Mouse (Mus musculus) stomach, postnatal 0 days (tissue): Measurements from ENCODE around the gene Kdm4d. TPM values are rescaled to one million over a fixed set of nuclear protein-coding genes. Genes with fewer than 3 reads are reported as not detected.

Source experiments
- ATAC-seq: fragments of 200-750 bp; cut with Nextera tagmentation; 2 replicates; pipeline ENCODE4 v1.8.0; 2017; ENCODE audit not compliant: low FRiP score, low TSS enrichment
- DNase-seq: peaks from one replicate; pipeline ENCODE4 v3.0.0-alpha.2; 2016; ENCODE audit warnings: low spot score
- H3K27ac ChIP-seq: fragments of 300-500 bp; sonication (generic); replicated peaks from 2 replicates; pipeline ENCODE4 v1.5.1; 2014; ENCODE audit warnings: mild to moderate bottlenecking, control low read depth
- H3K27me3 ChIP-seq: fragments of 300-500 bp; sonication (generic); 2 replicates; pipeline ENCODE4 v1.6.1; 2014; ENCODE audit warnings: low read length; ENCODE audit not compliant: control insufficient read depth, insufficient read depth
- H3K36me3 ChIP-seq: fragments of 300-500 bp; sonication (generic); 2 replicates; pipeline ENCODE4 v1.6.1; 2014; ENCODE audit warnings: low read length, mixed read lengths; ENCODE audit not compliant: control insufficient read depth, insufficient read depth
- H3K4me1 ChIP-seq: fragments of 300-500 bp; sonication (generic); replicated peaks from 2 replicates; pipeline ENCODE4 v1.6.1; 2014; ENCODE audit warnings: antibody characterized with exemption; ENCODE audit not compliant: control insufficient read depth, insufficient read depth
- H3K4me2 ChIP-seq: fragments of 300-500 bp; sonication (generic); replicated peaks from 2 replicates; pipeline ENCODE4 v1.6.1; 2014; ENCODE audit warnings: low read depth, mild to moderate bottlenecking, control low read depth, moderate library complexity
- H3K4me3 ChIP-seq: fragments of 300-500 bp; sonication (generic); 2 replicates; pipeline ENCODE4 v1.5.1; 2014; ENCODE audit warnings: low read depth, low read length, control low read depth
- H3K9ac ChIP-seq: fragments of 300-500 bp; sonication (generic); 2 replicates; pipeline ENCODE4 v1.6.1; 2014; ENCODE audit warnings: mild to moderate bottlenecking, low read length, control low read depth, mixed read lengths
- H3K9me3 ChIP-seq: fragments of 300-500 bp; sonication (generic); 2 replicates; pipeline ENCODE4 v1.6.1; 2016; ENCODE audit warnings: low read length; ENCODE audit not compliant: control insufficient read depth
- CTCF ChIP-seq: IDR thresholded peaks from 2 replicates; pipeline ENCODE4 v1.5.1; 2016; ENCODE audit warnings: antibody characterized with exemption, low read depth, mild to moderate bottlenecking, moderate library complexity
- EP300 ChIP-seq: optimal IDR thresholded peaks from 2 replicates; pipeline ENCODE3; 2016; ENCODE audit warnings: antibody characterized with exemption
- WGBS: fragments of 180-500 bp; shearing (Covaris S2); extraction: QIAGEN DNeasy Blood & Tissue Kit; methylation state at CpG from one replicate; pipeline ENCODE4 v1.1.7; 2014; 5-methylcytosine and 5-hydroxymethylcytosine counted together
- polyA plus RNA-seq: library from polyadenylated mRNA; unstranded; fragments of >200 nt; fragmentation: Nextera tagmentation; extraction: Ambion mirVana; gene quantifications from 2 replicates; pipeline ENCODE4 v1.2.1, GENCODE M21; 2015

The Kdm4d gene
- polyA plus RNA-seq, 1 experiment from 2014 or later = 0.16 TPM

- Histone ChIP-seq H3K4me1 (0 out of 2 replicates have a peak, but pooled peaks cover 2% of the 10 kb centered on the region), H3K27me3 (no peaks in the 10 kb centered on the region), H3K4me3 (no peak overlapping the region), H3K36me3 (no peaks in the 10 kb centered on the region), H3K27ac (no peak overlapping the region), H3K9me3 (no peaks in the 10 kb centered on the region), H3K4me2 (no peak overlapping the region), H3K9ac (no peak overlapping the region)
- 77% methylated on average over 3 of the region's 3 CpGs for WGBS
- ATAC-seq = no peak
- TF ChIP-seq CTCF (no peak), EP300 (no peak)
- DNase-seq = no peak
Observed at GRCm38 (mm10) chr9:14518105-14518504, 17.8 kb upstream of the Kdm4d start.

GRCm38 (mm10) chr9:14517296-14517695, 17.0 kb upstream of the Kdm4d start:
- TF ChIP-seq EP300 = no peak
- no peak for TF ChIP-seq CTCF
- Histone ChIP-seq H3K27me3 (no peaks in the 10 kb centered on the region), H3K9ac (no peak overlapping the region), H3K4me3 (no peak overlapping the region), H3K4me2 (no peak overlapping the region), H3K36me3 (0 out of 2 replicates have a peak, but pooled peaks cover 3% of the 10 kb centered on the region), H3K9me3 (no peaks in the 10 kb centered on the region), H3K27ac (no peak overlapping the region), H3K4me1 (0 out of 2 replicates have a peak, but pooled peaks cover 2% of the 10 kb centered on the region)
- ATAC-seq (no peak), DNase-seq (no peak)
- 51% methylated on average over 1 of the region's 1 CpGs for WGBS

- WGBS = 63% methylated on average over 9 of the region's 9 CpGs
- Histone ChIP-seq H3K4me3 (no peak overlapping the region), H3K9ac (no peak overlapping the region), H3K4me2 (no peak overlapping the region), H3K36me3 (peaks cover 14% of the 10 kb centered on the region), H3K27ac (0 out of 2 replicates have a peak overlapping the region, but pooled peaks have one; percentile 24), H3K9me3 (no peaks in the 10 kb centered on the region), H3K4me1 (no peaks in the 10 kb centered on the region), H3K27me3 (no peaks in the 10 kb centered on the region)
- DNase-seq = peak; percentile 61
- TF ChIP-seq CTCF (peak; percentile 89), EP300 (no peak)
- ATAC-seq = peak; percentile 73
Observed at GRCm38 (mm10) chr9:14512633-14513445, 12.6 kb upstream of the Kdm4d start.

- H3K27me3 ChIP-seq = no peaks in the 10 kb centered on the region
- TF ChIP-seq CTCF (no peak), EP300 (no peak)
- no peak for DNase-seq
- peak overlapping the region; percentile 69 for H3K9ac ChIP-seq
- H3K9me3 ChIP-seq = no peaks in the 10 kb centered on the region
- no peaks in the 10 kb centered on the region for H3K4me1 ChIP-seq
- peak overlapping the region; percentile 61 for H3K27ac ChIP-seq
- H3K4me3 ChIP-seq = peak overlapping the region; percentile 62
- peak overlapping the region; percentile 61 for H3K4me2 ChIP-seq
- H3K36me3 ChIP-seq = peaks cover 14% of the 10 kb centered on the region
- 3% methylated on average over 10 of the region's 10 CpGs for WGBS
- no peak for ATAC-seq
Observed at GRCm38 (mm10) chr9:14500916-14501424, 688 bp upstream of the Kdm4d start.

GRCm38 (mm10) chr9:14498896-14499705, 1.2 kb downstream of the Kdm4d start:
- Histone ChIP-seq H3K4me3 (peak overlapping the region; percentile 62; the same call in 1 of the 2 replicates), H3K27me3 (no peaks in the 10 kb centered on the region), H3K9me3 (no peaks in the 10 kb centered on the region), H3K36me3 (peaks cover 6% of the 10 kb centered on the region; the same call in 1 of the 2 replicates), H3K4me1 (no peaks in the 10 kb centered on the region), H3K4me2 (peak overlapping the region; percentile 85; the same call in 1 of the 2 replicates), H3K27ac (no peak overlapping the region), H3K9ac (no peak overlapping the region)
- ATAC-seq = no peak
- WGBS = 76% methylated on average over 4 of the region's 4 CpGs
- no peak for TF ChIP-seq CTCF
- no peak for TF ChIP-seq EP300
- no peak for DNase-seq
